ENCODE assay signal across 8 mouse cellular contexts in genomic region chr11:9118421-9119121, GRCm38 (mm10). TPM values are rescaled to one million over a fixed set of nuclear protein-coding genes. Genes with fewer than 3 reads are reported as not detected.
DNase-seq lines count a peak whose midpoint lies in the region; ATAC-seq and TF ChIP-seq lines count a peak whose summit lies in the region.

No protein-coding gene starts in this region.

- H3K36me3 ChIP-seq in E14TG2a.4 (ENCODE audit: insufficient read depth, low read length): peaks cover 42% of the 10 kb centered on the region
- no peaks in the 10 kb centered on the region for H3K36me3 ChIP-seq in forebrain, embryonic 10.5 days (replicated peaks)
- no peaks in the 10 kb centered on the region for H3K36me3 ChIP-seq in hindbrain, embryonic 10.5 days
- no peaks in the 10 kb centered on the region for H3K36me3 ChIP-seq in limb, embryonic 15.5 days
- no peaks in the 10 kb centered on the region for H3K36me3 ChIP-seq in midbrain, embryonic 14.5 days (ENCODE audit: control insufficient read depth, insufficient read depth, low read length)

- H3K9ac ChIP-seq in limb, embryonic 15.5 days: 0 out of 2 replicates have a peak overlapping the region, but pooled peaks have one; percentile 20
- peak overlapping the region; percentile 53 for H3K9ac ChIP-seq in midbrain, embryonic 14.5 days (replicated peaks; ENCODE audit: low read length)

- no peaks in the 10 kb centered on the region for H3K9me3 ChIP-seq in E14TG2a.4 (ENCODE audit: low read length)
- no peaks in the 10 kb centered on the region for H3K9me3 ChIP-seq in forebrain, embryonic 10.5 days
- no peaks in the 10 kb centered on the region for H3K9me3 ChIP-seq in hindbrain, embryonic 10.5 days
- H3K9me3 ChIP-seq in limb, embryonic 15.5 days: no peaks in the 10 kb centered on the region
- no peaks in the 10 kb centered on the region for H3K9me3 ChIP-seq in midbrain, embryonic 14.5 days (ENCODE audit: control insufficient read depth, low read length)

- no peak overlapping the region for H3K27ac ChIP-seq in forebrain, embryonic 10.5 days
- peak overlapping the region; percentile 64 for H3K27ac ChIP-seq in hindbrain, embryonic 10.5 days
- H3K27ac ChIP-seq in limb, embryonic 15.5 days: no peak overlapping the region
- no peak overlapping the region for H3K27ac ChIP-seq in midbrain, embryonic 14.5 days (replicated peaks; ENCODE audit: low read depth, low read length)

- peak overlapping the region; percentile 94 for H3K4me3 ChIP-seq in E14TG2a.4 (replicated peaks; ENCODE audit: low read length)
- peak overlapping the region; percentile 56 for H3K4me3 ChIP-seq in forebrain, embryonic 10.5 days
- peak overlapping the region; percentile 59 for H3K4me3 ChIP-seq in hindbrain, embryonic 10.5 days
- H3K4me3 ChIP-seq in limb, embryonic 15.5 days: peak overlapping the region; percentile 40
- H3K4me3 ChIP-seq in midbrain, embryonic 14.5 days (replicated peaks; ENCODE audit: low read depth, low read length): peak overlapping the region; percentile 43

- no peaks in the 10 kb centered on the region for H3K27me3 ChIP-seq in E14TG2a.4 (ENCODE audit: insufficient read depth, low read length)
- peaks cover 71% of the 10 kb centered on the region for H3K27me3 ChIP-seq in forebrain, embryonic 10.5 days (ENCODE audit: poor library complexity, severe bottlenecking)
- H3K27me3 ChIP-seq in hindbrain, embryonic 10.5 days (ENCODE audit: insufficient read depth, poor library complexity, severe bottlenecking): peaks cover 56% of the 10 kb centered on the region
- peaks cover 60% of the 10 kb centered on the region for H3K27me3 ChIP-seq in limb, embryonic 15.5 days
- peaks cover 25% of the 10 kb centered on the region; the same call in 1 of the 2 replicates for H3K27me3 ChIP-seq in midbrain, embryonic 14.5 days (ENCODE audit: control insufficient read depth, insufficient read depth, low read length)

- peak; percentile 47 to 49 for DNase-seq in adrenal gland, adult 18-20 months (ENCODE audit: low spot score in 2 of 2)
- peak; percentile 47 for DNase-seq in forebrain, embryonic 10.5 days (ENCODE audit: extremely low spot score, low spot score)
- peak; percentile 56 for DNase-seq in hindbrain, embryonic 10.5 days (ENCODE audit: low spot score)
- DNase-seq in midbrain, embryonic 14.5 days: peak; percentile 54
- no peak for DNase-seq in right cerebral cortex, postnatal 10 days (ENCODE audit: low spot score in 2 of 2)
- no peak for DNase-seq in frontal cortex, postnatal 10 days (ENCODE audit: low spot score in 2 of 2)

- under 1% methylated on average over 40 of the region's 40 CpGs for WGBS in forebrain, embryonic 10.5 days
- under 1% methylated on average over 40 of the region's 40 CpGs for WGBS in hindbrain, embryonic 10.5 days
- under 1% methylated on average over 40 of the region's 40 CpGs for WGBS in limb, embryonic 15.5 days
- under 1% methylated on average over 40 of the region's 40 CpGs for WGBS in midbrain, embryonic 14.5 days

- peak overlapping the region; percentile 79 for H3K4me2 ChIP-seq in limb, embryonic 15.5 days
- peak overlapping the region; percentile 97 for H3K4me2 ChIP-seq in midbrain, embryonic 14.5 days (ENCODE audit: low read length)

- H3K4me1 ChIP-seq in E14TG2a.4 (replicated peaks; ENCODE audit: low read depth, low read length): peaks cover 62% of the 10 kb centered on the region
- peaks cover 42% of the 10 kb centered on the region for H3K4me1 ChIP-seq in forebrain, embryonic 10.5 days
- H3K4me1 ChIP-seq in hindbrain, embryonic 10.5 days (replicated peaks): peaks cover 48% of the 10 kb centered on the region
- peaks cover 26% of the 10 kb centered on the region for H3K4me1 ChIP-seq in limb, embryonic 15.5 days
- peaks cover 24% of the 10 kb centered on the region for H3K4me1 ChIP-seq in midbrain, embryonic 14.5 days (ENCODE audit: control insufficient read depth, insufficient read depth, low read length)

- no peak for ATAC-seq in limb, embryonic 15.5 days (ENCODE audit: insufficient number of reproducible peaks, low FRiP score, low TSS enrichment, low read depth)
- peak; percentile 39 for ATAC-seq in midbrain, embryonic 14.5 days (ENCODE audit: low FRiP score, low TSS enrichment)

- no peak for TF ChIP-seq CTCF in E14TG2a.4 (conservative IDR thresholded peaks at IDR 0.05; ENCODE audit: low read length)

RNA-seq across cellular contexts. Expression of gene Upp1, which starts 0.7 kb away (rescaled TPM):
- total RNA-seq in adrenal gland, adult 18-20 months (2021): 10 to 100 TPM; 11.0 to 12.2 TPM
- polyA plus RNA-seq in forebrain, embryonic 10.5 days (2016; fragmentation: Nextera tagmentation; extraction: Ambion mirVana): 4.1 and 4.9 TPM in 2 replicates
- polyA plus RNA-seq in hindbrain, embryonic 10.5 days (2016; fragmentation: Nextera tagmentation; extraction: Ambion mirVana): 12.0 and 14.8 TPM in 2 replicates
- polyA plus RNA-seq in limb, embryonic 15.5 days (2015; fragmentation: Nextera tagmentation; extraction: Ambion mirVana): 6.1 and 7.4 TPM in 2 replicates
- polyA plus RNA-seq in midbrain, embryonic 14.5 days (2014; fragmentation: Nextera tagmentation; extraction: Ambion mirVana): 2.3 and 3.2 TPM in 2 replicates

Comparison
In these comparisons a context has a peak if more than half of its experiments do, and no peak if none do; other contexts are left out.
1. H3K4me3 ChIP-seq: peak in every context shown above with its lines; median percentile 94 in E14TG2a.4; 59 in hindbrain, embryonic 10.5 days; 56 in forebrain, embryonic 10.5 days; 43 in midbrain, embryonic 14.5 days; 40 in limb, embryonic 15.5 days.
2. DNase-seq: peak in adrenal gland, adult 18-20 months (2 of 2), forebrain, embryonic 10.5 days (single experiment), hindbrain, embryonic 10.5 days (single experiment) and midbrain, embryonic 14.5 days (single experiment); none in right cerebral cortex, postnatal 10 days (0 of 2) and frontal cortex, postnatal 10 days (0 of 2).